Mouse (Mus musculus): ENCODE results near the gene Cbx7. TPM values are rescaled to one million over a fixed set of nuclear protein-coding genes. Genes with fewer than 3 reads are reported as not detected.
A peak's percentile ranks its signal among the peaks of the same experiment; 100 is the strongest.

Cbx7 gene
- total and polyA plus RNA-seq, 2 experiments, result 4.0 to 10.1 TPM

DNA sequence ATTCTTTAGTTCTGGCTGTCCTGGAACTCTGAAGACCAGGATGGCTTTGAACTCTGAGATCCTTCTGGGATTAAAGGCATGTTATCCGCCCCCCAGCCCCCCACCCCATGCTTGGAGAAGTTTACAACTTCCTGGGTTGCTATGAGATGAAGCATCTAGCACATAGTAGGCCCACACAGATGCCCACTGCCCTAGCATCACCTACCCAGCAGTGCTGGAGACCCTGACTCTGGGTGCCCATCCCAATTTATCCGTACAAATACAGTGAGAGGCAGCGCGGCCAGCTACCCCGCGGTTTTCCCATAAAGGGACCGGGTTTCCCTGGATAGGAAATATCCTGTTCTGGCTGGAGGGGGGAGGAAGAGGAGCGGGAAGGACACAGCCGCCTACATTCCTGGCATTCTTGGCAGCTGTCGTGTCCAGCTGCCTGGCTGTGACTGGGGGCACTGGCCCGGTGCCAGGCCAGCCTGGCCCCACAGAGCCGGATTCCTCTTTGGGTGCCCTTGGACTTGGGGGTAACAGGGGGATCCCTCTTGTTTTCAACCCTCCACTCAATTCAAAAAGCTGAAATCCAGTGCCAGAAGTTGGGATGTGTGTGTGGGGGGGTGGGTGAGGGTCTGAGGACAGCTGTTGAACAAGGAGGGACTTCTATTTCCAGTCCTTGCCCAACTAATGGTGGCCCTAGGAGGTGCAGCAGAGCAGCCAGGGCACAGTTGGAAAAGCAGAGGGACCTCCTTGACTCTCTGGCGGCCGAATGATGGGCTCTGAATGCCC lies 19.0 kb downstream of the Cbx7 start:
- Histone ChIP-seq H3K27me3 (ENCODE audit: control insufficient read depth, insufficient read depth, low read length) (no peaks in the 10 kb centered on the region; the same call in 1 of the 2 replicates), H3K36me3 (ENCODE audit: control insufficient read depth, insufficient read depth, low read length) (no peaks in the 10 kb centered on the region), H3K79me2 (ENCODE audit: control insufficient read depth, insufficient read depth, low read length) (no peaks in the 10 kb centered on the region), H3K9ac (ENCODE audit: low read depth, low read length) (no peak overlapping the region), H3K4me1 (ENCODE audit: control insufficient read depth, insufficient read depth, low read length) (0 out of 2 replicates have a peak, but pooled peaks cover 2% of the 10 kb centered on the region), H3K4me3 (ENCODE audit: insufficient read depth, low read depth, low read length) (no peak overlapping the region), H3K27ac (replicated peaks; ENCODE audit: insufficient read depth, low read depth, low read length) (peak overlapping the region; percentile 30)
- DNase-seq (ENCODE audit: extremely low read depth, low read depth, low spot score), result no peak
- 51% methylated on average over 14 of the region's 14 CpGs for WGBS
- TF ChIP-seq CTCF (IDR thresholded peaks at IDR 0.05; ENCODE audit: low read depth, low read length) (no peak), POLR2A (IDR thresholded peaks at IDR 0.05; ENCODE audit: extremely low read depth, insufficient read depth, low read length) (no peak)

DNA sequence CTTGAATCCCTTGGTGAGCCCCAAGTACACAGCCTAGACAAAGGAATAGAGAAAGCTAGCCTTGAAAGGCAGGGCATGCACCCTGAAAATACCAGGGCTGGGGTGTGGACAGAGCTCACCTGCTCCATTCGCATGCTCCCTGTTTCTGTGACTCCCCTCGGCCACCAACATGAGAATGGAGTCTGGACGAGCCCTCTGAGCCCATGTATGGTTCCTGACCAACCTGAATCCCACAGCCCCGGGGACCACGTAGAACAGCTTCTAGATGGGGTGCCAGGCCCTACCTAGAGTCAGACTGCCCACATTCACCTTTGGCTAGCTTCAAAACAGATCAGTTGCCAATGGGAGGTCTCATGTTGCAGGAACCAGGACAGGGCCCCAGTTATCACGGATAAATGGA lies 19.7 kb downstream of the Cbx7 start:
- peak overlapping the region; percentile 34 for H3K27ac ChIP-seq (replicated peaks; ENCODE audit: insufficient read depth, low read depth, low read length)
- DNase-seq (ENCODE audit: extremely low read depth, low read depth, low spot score), result no peak
- no peak overlapping the region for H3K4me3 ChIP-seq (ENCODE audit: insufficient read depth, low read depth, low read length)
- 86% methylated on average over 6 of the region's 6 CpGs for WGBS
- no peaks in the 10 kb centered on the region for H3K36me3 ChIP-seq (ENCODE audit: control insufficient read depth, insufficient read depth, low read length)
- no peak overlapping the region for H3K9ac ChIP-seq (ENCODE audit: low read depth, low read length)
- H3K79me2 ChIP-seq (ENCODE audit: control insufficient read depth, insufficient read depth, low read length), result no peaks in the 10 kb centered on the region
- TF ChIP-seq CTCF (IDR thresholded peaks at IDR 0.05; ENCODE audit: low read depth, low read length) (no peak), POLR2A (IDR thresholded peaks at IDR 0.05; ENCODE audit: extremely low read depth, insufficient read depth, low read length) (no peak)
- H3K4me1 ChIP-seq (ENCODE audit: control insufficient read depth, insufficient read depth, low read length), result 0 out of 2 replicates have a peak, but pooled peaks cover 2% of the 10 kb centered on the region
- H3K27me3 ChIP-seq (ENCODE audit: control insufficient read depth, insufficient read depth, low read length), result no peaks in the 10 kb centered on the region; the same call in 1 of the 2 replicates

- no peak overlapping the region; the same call in 1 of the 2 replicates for H3K9ac ChIP-seq (ENCODE audit: low read depth, low read length)
- WGBS, result 10% methylated on average over 24 of the region's 24 CpGs
- 0 out of 2 replicates have a peak, but pooled peaks cover 2% of the 10 kb centered on the region for H3K4me1 ChIP-seq (ENCODE audit: control insufficient read depth, insufficient read depth, low read length)
- no peaks in the 10 kb centered on the region for H3K36me3 ChIP-seq (ENCODE audit: control insufficient read depth, insufficient read depth, low read length)
- no peak for DNase-seq (ENCODE audit: extremely low read depth, low read depth, low spot score)
- H3K79me2 ChIP-seq (ENCODE audit: control insufficient read depth, insufficient read depth, low read length), result no peaks in the 10 kb centered on the region
- no peaks in the 10 kb centered on the region; the same call in 1 of the 2 replicates for H3K27me3 ChIP-seq (ENCODE audit: control insufficient read depth, insufficient read depth, low read length)
- no peak for TF ChIP-seq POLR2A (IDR thresholded peaks at IDR 0.05; ENCODE audit: extremely low read depth, insufficient read depth, low read length)
- TF ChIP-seq CTCF (IDR thresholded peaks at IDR 0.05; ENCODE audit: low read depth, low read length), result peak; percentile 64
- H3K27ac ChIP-seq (replicated peaks; ENCODE audit: insufficient read depth, low read depth, low read length), result peak overlapping the region; percentile 34
- H3K4me3 ChIP-seq (ENCODE audit: insufficient read depth, low read depth, low read length), result no peak overlapping the region
Observed at GRCm38 (mm10) chr15:79950250-79951025, 20.5 kb downstream of the Cbx7 start.

GRCm38 (mm10) chr15:79947681-79948080 lies 23.2 kb downstream of the Cbx7 start:
- DNase-seq (ENCODE audit: extremely low read depth, low read depth, low spot score), result no peak
- no peak overlapping the region for H3K9ac ChIP-seq (ENCODE audit: low read depth, low read length)
- no peaks in the 10 kb centered on the region for H3K79me2 ChIP-seq (ENCODE audit: control insufficient read depth, insufficient read depth, low read length)
- no peaks in the 10 kb centered on the region; the same call in 1 of the 2 replicates for H3K27me3 ChIP-seq (ENCODE audit: control insufficient read depth, insufficient read depth, low read length)
- whole genome bisulfite sequencing, result 78% methylated on average over 6 of the region's 6 CpGs
- H3K36me3 ChIP-seq (ENCODE audit: control insufficient read depth, insufficient read depth, low read length), result no peaks in the 10 kb centered on the region
- no peak overlapping the region for H3K27ac ChIP-seq (replicated peaks; ENCODE audit: insufficient read depth, low read depth, low read length)
- H3K4me3 ChIP-seq (ENCODE audit: insufficient read depth, low read depth, low read length), result no peak overlapping the region
- H3K4me1 ChIP-seq (ENCODE audit: control insufficient read depth, insufficient read depth, low read length), result 0 out of 2 replicates have a peak, but pooled peaks cover 2% of the 10 kb centered on the region
- no peak for TF ChIP-seq POLR2A (IDR thresholded peaks at IDR 0.05; ENCODE audit: extremely low read depth, insufficient read depth, low read length)
- no peak for TF ChIP-seq CTCF (IDR thresholded peaks at IDR 0.05; ENCODE audit: low read depth, low read length)

DNA sequence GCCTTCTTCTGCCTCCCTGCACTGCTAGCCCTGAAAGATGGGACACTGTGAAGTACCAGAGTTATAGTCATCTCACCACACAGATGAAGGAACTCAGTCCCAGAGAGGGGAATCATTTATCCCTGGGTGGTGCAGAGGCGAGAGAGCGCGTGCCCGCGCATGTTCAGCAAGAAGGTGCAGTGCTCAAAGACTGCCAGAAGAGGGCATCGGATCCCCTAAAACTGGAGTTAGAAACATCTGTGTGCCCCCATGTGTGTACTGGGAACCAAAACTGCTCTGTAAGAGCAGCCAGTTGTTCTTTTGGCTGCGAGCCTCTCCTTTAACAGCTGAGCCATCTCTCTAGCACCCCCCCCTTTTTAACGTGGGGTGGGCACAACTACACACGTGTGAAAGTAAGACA lies 24.1 kb downstream of the Cbx7 start:
- no peak for TF ChIP-seq POLR2A (IDR thresholded peaks at IDR 0.05; ENCODE audit: extremely low read depth, insufficient read depth, low read length)
- peak; percentile 51 for TF ChIP-seq CTCF (IDR thresholded peaks at IDR 0.05; ENCODE audit: low read depth, low read length)
- Histone ChIP-seq H3K27me3 (ENCODE audit: control insufficient read depth, insufficient read depth, low read length) (no peaks in the 10 kb centered on the region; the same call in 1 of the 2 replicates), H3K79me2 (ENCODE audit: control insufficient read depth, insufficient read depth, low read length) (no peaks in the 10 kb centered on the region), H3K9ac (ENCODE audit: low read depth, low read length) (no peak overlapping the region), H3K27ac (replicated peaks; ENCODE audit: insufficient read depth, low read depth, low read length) (no peak overlapping the region), H3K36me3 (ENCODE audit: control insufficient read depth, insufficient read depth, low read length) (no peaks in the 10 kb centered on the region), H3K4me3 (ENCODE audit: insufficient read depth, low read depth, low read length) (no peak overlapping the region), H3K4me1 (ENCODE audit: control insufficient read depth, insufficient read depth, low read length) (0 out of 2 replicates have a peak, but pooled peaks cover 2% of the 10 kb centered on the region)
- 75% methylated on average over 9 of the region's 9 CpGs for WGBS
- no peak for DNase-seq (ENCODE audit: extremely low read depth, low read depth, low spot score)
